ENCODE assay signal across 16 mouse cellular contexts in genomic region chr19:45920299-45921090, GRCm38 (mm10).
A peak's percentile ranks its signal among the peaks of the same experiment; 100 is the strongest.
DNase-seq lines count a peak whose midpoint lies in the region; ATAC-seq and TF ChIP-seq lines count a peak whose summit lies in the region.
"Had no signal": no experiment of that assay in that cellular context is flagged by ENCODE, and none has a peak within 500 bp of the region (broad histone marks: within the 10 kb centered on the region; RNA-seq: fewer than 3 reads in every experiment).

No protein-coding gene starts in this region.

- H3K9me3 ChIP-seq in heart, embryonic 16.5 days (replicated peaks; ENCODE audit: control insufficient read depth, low read length) = no peaks in the 10 kb centered on the region
- no peaks in the 10 kb centered on the region for H3K9me3 ChIP-seq in midbrain, embryonic 14.5 days (ENCODE audit: control insufficient read depth, low read length)
- H3K9me3 ChIP-seq in midbrain, embryonic 13.5 days = no peaks in the 10 kb centered on the region

- no peaks in the 10 kb centered on the region for H3K27me3 ChIP-seq in heart, embryonic 16.5 days (ENCODE audit: control insufficient read depth, insufficient read depth, low read length)
- no peaks in the 10 kb centered on the region for H3K27me3 ChIP-seq in midbrain, embryonic 14.5 days (ENCODE audit: control insufficient read depth, insufficient read depth, low read length)
- no peaks in the 10 kb centered on the region for H3K27me3 ChIP-seq in midbrain, embryonic 13.5 days

- 64% methylated on average over 9 of the region's 9 CpGs for WGBS in heart, embryonic 16.5 days
- WGBS in midbrain, embryonic 14.5 days = 64% methylated on average over 9 of the region's 9 CpGs
- 61% methylated on average over 9 of the region's 9 CpGs for WGBS in midbrain, embryonic 13.5 days

- H3K9ac ChIP-seq in heart, embryonic 16.5 days (ENCODE audit: low read length) = no peak overlapping the region
- H3K9ac ChIP-seq in midbrain, embryonic 14.5 days (replicated peaks; ENCODE audit: low read length) = no peak overlapping the region
- no peak overlapping the region for H3K9ac ChIP-seq in midbrain, embryonic 13.5 days (replicated peaks)

- no peak for TF ChIP-seq CTCF in cortical plate, adult 2 months (IDR thresholded peaks at IDR 0.05; ENCODE audit: extremely low read depth, insufficient read depth, low read length)

- H3K36me3 ChIP-seq in heart, embryonic 16.5 days (ENCODE audit: control insufficient read depth, insufficient read depth) = 0 out of 2 replicates have a peak, but pooled peaks cover 3% of the 10 kb centered on the region
- peaks cover 19% of the 10 kb centered on the region; the same call in 1 of the 2 replicates for H3K36me3 ChIP-seq in midbrain, embryonic 14.5 days (ENCODE audit: control insufficient read depth, insufficient read depth, low read length)
- H3K36me3 ChIP-seq in midbrain, embryonic 13.5 days = peaks cover 15% of the 10 kb centered on the region; the same call in 1 of the 2 replicates

- H3K4me1 ChIP-seq in heart, embryonic 16.5 days (ENCODE audit: control insufficient read depth, insufficient read depth, low read length) = peaks cover 4% of the 10 kb centered on the region; the same call in 1 of the 2 replicates
- no peaks in the 10 kb centered on the region for H3K4me1 ChIP-seq in midbrain, embryonic 14.5 days (ENCODE audit: control insufficient read depth, insufficient read depth, low read length)
- peaks cover 11% of the 10 kb centered on the region; the same call in 1 of the 2 replicates for H3K4me1 ChIP-seq in midbrain, embryonic 13.5 days (replicated peaks)
- peaks cover 11% of the 10 kb centered on the region for H3K4me1 ChIP-seq in cortical plate, adult 2 months (ENCODE audit: control insufficient read depth, insufficient read depth, low read length)

- no peak for DNase-seq in heart, adult 18-20 months
- peak; percentile 19 for DNase-seq in midbrain, embryonic 14.5 days
- DNase-seq in retina, embryonic 14.5 days (ENCODE audit: low spot score) = peak; percentile 15
- no peak for DNase-seq in gastrocnemius, adult 8-10 months (ENCODE audit: low spot score in 2 of 2)
- DNase-seq in cerebellum, adult 18-20 months = no peak
- DNase-seq: adrenal gland, adult 8-10 months; cerebellum, postnatal 10 days; heart, postnatal 14 days; kidney, postnatal 4 days; liver; lung, adult 2 months; thymus, adult 18-20 months had no signal

- H3K27ac ChIP-seq in heart, embryonic 16.5 days (ENCODE audit: low read length) = peak overlapping the region; percentile 13; the same call in 1 of the 2 replicates
- no peak overlapping the region for H3K27ac ChIP-seq in midbrain, embryonic 14.5 days (replicated peaks; ENCODE audit: low read depth, low read length)
- no peak overlapping the region for H3K27ac ChIP-seq in midbrain, embryonic 13.5 days
- H3K27ac ChIP-seq in cortical plate, adult 2 months (ENCODE audit: insufficient read depth, low read length) = peak overlapping the region; percentile 15; the same call in 1 of the 2 replicates
- H3K27ac ChIP-seq: macrophage had no signal

- H3K4me2 ChIP-seq in heart, embryonic 16.5 days (ENCODE audit: low read depth, low read length) = no peak overlapping the region
- no peak overlapping the region for H3K4me2 ChIP-seq in midbrain, embryonic 14.5 days (ENCODE audit: low read length)
- H3K4me2 ChIP-seq in midbrain, embryonic 13.5 days (replicated peaks) = no peak overlapping the region

- no peak for TF ChIP-seq POLR2A in cortical plate, adult 2 months (IDR thresholded peaks at IDR 0.05; ENCODE audit: extremely low read depth, insufficient read depth, low read length)

- H3K4me3 ChIP-seq in heart, embryonic 16.5 days (ENCODE audit: low read length) = no peak overlapping the region
- H3K4me3 ChIP-seq in midbrain, embryonic 14.5 days (replicated peaks; ENCODE audit: low read depth, low read length) = no peak overlapping the region
- no peak overlapping the region for H3K4me3 ChIP-seq in midbrain, embryonic 13.5 days (replicated peaks)
- no peak overlapping the region for H3K4me3 ChIP-seq in cortical plate, adult 2 months (ENCODE audit: insufficient read depth, low read length)

- no peak for ATAC-seq in heart, embryonic 16.5 days (replicated peaks; ENCODE audit: extremely low read depth, insufficient read depth, low FRiP score)
- ATAC-seq in midbrain, embryonic 14.5 days (ENCODE audit: low FRiP score, low TSS enrichment) = no peak
- ATAC-seq in midbrain, embryonic 13.5 days = no peak

Comparison
In these comparisons a context has a peak if more than half of its experiments do, and no peak if none do; other contexts are left out.
1. H3K27ac ChIP-seq: peak in heart, embryonic 16.5 days (single experiment) and cortical plate, adult 2 months (single experiment); none in midbrain, embryonic 14.5 days (single experiment) and midbrain, embryonic 13.5 days (single experiment).
2. DNase-seq: peak in midbrain, embryonic 14.5 days (single experiment) and retina, embryonic 14.5 days (single experiment); none in heart, adult 18-20 months (0 of 2), gastrocnemius, adult 8-10 months (0 of 2) and cerebellum, adult 18-20 months (0 of 2).